Mouse (Mus musculus): Measurements from ENCODE around the gene Gpc3. TPM values are rescaled to one million over a fixed set of nuclear protein-coding genes. Genes with fewer than 3 reads are reported as not detected.

The Gpc3 gene
- total RNA-seq (2012; rRNA removed) (not detected in 2 replicates), total RNA-seq (2014; rRNA removed) (not detected in 2 replicates), polyA plus RNA-seq (2012; ENCODE audit: insufficient read length, low read depth) (not detected in 2 replicates)

DNA sequence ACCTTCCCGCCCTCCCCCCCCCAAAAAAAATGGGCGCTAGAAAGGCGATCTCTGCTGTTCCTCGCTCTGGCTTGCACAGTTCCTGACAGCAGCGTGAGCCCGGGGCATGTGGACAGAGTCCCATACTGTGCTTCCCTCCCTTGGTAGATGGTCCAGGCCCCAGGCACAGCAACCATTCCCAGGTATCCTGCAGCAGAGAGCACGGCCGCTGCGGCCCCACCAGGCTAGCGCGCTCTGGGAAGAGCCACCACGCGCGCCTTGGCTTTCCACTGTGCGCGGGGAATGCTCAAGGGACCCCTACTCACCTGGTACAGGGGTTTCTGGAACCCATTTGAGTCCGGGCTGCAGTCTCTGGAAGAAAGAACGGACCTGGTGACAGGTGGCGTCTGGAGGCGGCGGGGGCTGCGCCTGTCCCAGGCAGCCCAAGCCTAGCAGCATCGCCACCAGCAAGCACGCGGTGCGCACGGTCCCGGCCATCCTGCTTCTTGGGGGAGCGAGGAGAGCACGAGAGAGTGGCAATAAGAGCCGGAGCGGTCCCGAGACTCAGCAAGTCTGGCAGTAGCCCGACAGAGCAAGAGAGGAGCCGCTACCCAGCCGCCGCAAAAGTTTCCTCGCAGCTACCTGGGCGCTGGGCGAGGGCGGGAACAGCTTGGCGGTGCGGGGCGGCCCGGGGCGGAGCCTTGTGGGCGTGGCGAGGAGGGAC lies at the start of gene Gpc3:
Gene Gpc3, minus strand, starts transcription at position 623 of the 703 bp plus-strand sequence.
- no peak within 1 kb of the TSS for H3K4me3 ChIP-seq (replicated peaks in 1 of 3; ENCODE audit: low read depth in 2 of 3, low read length in 2 of 3, poor library complexity in 1 of 3)
- no peak for DNase-seq (ENCODE audit: extremely low read depth)
- H3K9me3 ChIP-seq (replicated peaks; ENCODE audit: low read length) = no peaks in the 10 kb centered on the region
- H3K79me2 ChIP-seq (replicated peaks; ENCODE audit: control insufficient read depth, extremely low read depth, insufficient read depth, poor library complexity, severe bottlenecking) = no peaks in the 10 kb centered on the region
- no peaks in the 10 kb centered on the region for H3K36me3 ChIP-seq (replicated peaks in 1 of 2; ENCODE audit: control insufficient read depth in 1 of 2, insufficient read depth in 1 of 2, low read length in 1 of 2)
- no peaks in the 10 kb centered on the region for H3K4me1 ChIP-seq (ENCODE audit: control insufficient read depth in 1 of 2, insufficient read depth in 2 of 2)
- H3K27me3 ChIP-seq (replicated peaks) = no peaks in the 10 kb centered on the region
- in situ Hi-C loops (cut with MboI; ENCODE audit: low pct_ligation_motif_present, low pct_unique_long_range_greater_than_20kb, low sequenced_read_pairs) = no loop called here
- no peak within 1 kb of the TSS for H3K9ac ChIP-seq (ENCODE audit: insufficient read depth, low read depth)
- dilution Hi-C loops (cut with MboI; ENCODE audit: extremely low pct_ligation_motif_present, extremely low pct_unique_long_range_greater_than_20kb, low sequenced_read_pairs) = no loop called here
- no peak within 1 kb of the TSS for H3K4me2 ChIP-seq (ENCODE audit: insufficient read depth, low read depth, poor library complexity, severe bottlenecking)
- H3K27ac ChIP-seq (ENCODE audit: insufficient read depth, low read depth) = no peak within 1 kb of the TSS
- TF ChIP-seq POLR2A (IDR thresholded peaks at IDR 0.05; ENCODE audit: low read depth, low read length) = no peak
- TF ChIP-seq SMC3 (IDR thresholded peaks at IDR 0.05; ENCODE audit: low read depth, low read length) = no peak
- TF ChIP-seq GABPA (IDR thresholded peaks at IDR 0.05; ENCODE audit: insufficient replicate concordance, low read depth, low read length) = no peak
- no peak for TF ChIP-seq ZC3H11A (IDR thresholded peaks at IDR 0.05; ENCODE audit: low read depth, low read length)
- TF ChIP-seq RCOR1 (conservative IDR thresholded peaks at IDR 0.05; ENCODE audit: low read depth, low read length) = no peak
- no peak for TF ChIP-seq E2F4 (IDR thresholded peaks at IDR 0.05; ENCODE audit: insufficient replicate concordance, low read depth, low read length)
- no peak for TF ChIP-seq TCF12 (IDR thresholded peaks at IDR 0.05; ENCODE audit: low read depth, low read length)
- no peak for TF ChIP-seq KAT2A (IDR thresholded peaks at IDR 0.05; ENCODE audit: insufficient replicate concordance, low read length)
- no peak for TF ChIP-seq MEF2A (IDR thresholded peaks at IDR 0.05; ENCODE audit: borderline replicate concordance, low read depth, low read length)
- TF ChIP-seq JUN (IDR thresholded peaks at IDR 0.05; ENCODE audit: insufficient read depth, low read depth, low read length) = no peak
- no peak for TF ChIP-seq SIN3A (IDR thresholded peaks at IDR 0.05; ENCODE audit: low read length)
- TF ChIP-seq IRF4 (IDR thresholded peaks at IDR 0.05; ENCODE audit: low read depth, low read length) = no peak
- TF ChIP-seq CTCF (conservative IDR thresholded peaks at IDR 0.05 in 1 of 2, IDR thresholded peaks at IDR 0.05 in 1 of 2; ENCODE audit: low read depth in 2 of 2, low read length in 2 of 2) = no peak
- TF ChIP-seq ETS1 (conservative IDR thresholded peaks at IDR 0.05; ENCODE audit: low read depth, low read length) = no peak
- TF ChIP-seq ZMIZ1 (IDR thresholded peaks at IDR 0.05; ENCODE audit: low read depth, low read length) = no peak
- TF ChIP-seq MAZ (IDR thresholded peaks at IDR 0.05; ENCODE audit: low read depth, low read length) = no peak
- TF ChIP-seq HCFC1 (IDR thresholded peaks at IDR 0.05; ENCODE audit: low read depth, low read length) = no peak
- no peak for TF ChIP-seq TBP (conservative IDR thresholded peaks at IDR 0.05; ENCODE audit: low read depth, low read length)

DNA sequence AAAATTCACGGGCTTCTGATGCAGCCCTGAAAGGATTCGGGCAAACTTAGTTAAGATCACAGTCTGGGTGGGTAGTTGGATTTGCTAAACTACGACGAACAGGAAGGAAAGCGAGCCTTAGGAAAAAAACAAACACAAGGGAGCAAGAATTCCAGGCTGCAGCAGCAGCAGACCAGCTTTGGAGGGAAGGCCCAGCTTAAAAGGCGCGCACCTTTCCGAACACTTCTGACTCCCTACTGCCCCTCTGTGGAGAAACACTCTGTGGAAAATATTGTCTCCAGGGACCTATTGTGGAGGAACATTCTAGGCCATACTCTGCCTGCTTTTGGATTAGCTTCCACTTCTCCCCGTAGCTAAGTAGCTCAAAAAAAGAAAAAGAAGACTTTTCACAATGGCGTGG lies 38.2 kb upstream of the Gpc3 start:
- no peak for TF ChIP-seq IRF4 (IDR thresholded peaks at IDR 0.05; ENCODE audit: low read depth, low read length)
- peak; percentile 18; the same call in 1 of the 2 replicates for TF ChIP-seq SMC3 (IDR thresholded peaks at IDR 0.05; ENCODE audit: low read depth, low read length)
- peak in 1 of 2 experiments; percentile 52; a peak in 2 of 4 replicates for TF ChIP-seq CTCF (conservative IDR thresholded peaks at IDR 0.05 in 1 of 2, IDR thresholded peaks at IDR 0.05 in 1 of 2; ENCODE audit: low read depth in 2 of 2, low read length in 2 of 2)
- no peak overlapping the region for H3K4me2 ChIP-seq (ENCODE audit: insufficient read depth, low read depth, poor library complexity, severe bottlenecking)
- dilution Hi-C loops (cut with MboI; ENCODE audit: extremely low pct_ligation_motif_present, extremely low pct_unique_long_range_greater_than_20kb, low sequenced_read_pairs) = no loop called here
- no peak overlapping the region for H3K4me3 ChIP-seq (replicated peaks in 1 of 3; ENCODE audit: low read depth in 2 of 3, low read length in 2 of 3, poor library complexity in 1 of 3)
- no peaks in the 10 kb centered on the region for H3K36me3 ChIP-seq (replicated peaks in 1 of 2; ENCODE audit: control insufficient read depth in 1 of 2, insufficient read depth in 1 of 2, low read length in 1 of 2)
- in situ Hi-C loops (cut with MboI; ENCODE audit: low pct_ligation_motif_present, low pct_unique_long_range_greater_than_20kb, low sequenced_read_pairs) = no loop called here
- peak; percentile 25 for DNase-seq (ENCODE audit: extremely low read depth)
- H3K79me2 ChIP-seq (replicated peaks; ENCODE audit: control insufficient read depth, extremely low read depth, insufficient read depth, poor library complexity, severe bottlenecking) = no peaks in the 10 kb centered on the region
- H3K9me3 ChIP-seq (replicated peaks; ENCODE audit: low read length) = no peaks in the 10 kb centered on the region
- no peaks in the 10 kb centered on the region for H3K27me3 ChIP-seq (replicated peaks)
- H3K4me1 ChIP-seq (ENCODE audit: control insufficient read depth in 1 of 2, insufficient read depth in 2 of 2) = 0 out of 4 replicates have a peak, but pooled peaks cover 0 to 5% of the 10 kb centered on the region in 2 experiments
- H3K9ac ChIP-seq (ENCODE audit: insufficient read depth, low read depth) = no peak overlapping the region
- H3K27ac ChIP-seq (ENCODE audit: insufficient read depth, low read depth) = no peak overlapping the region

Measured in CH12.LX (cell line).